Mouse (Mus musculus): ENCODE data around the gene Gm3629. TPM values are rescaled to one million over a fixed set of nuclear protein-coding genes. Genes with fewer than 3 reads are reported as not detected.
"Not testable (repeated sequence)": the region's sequence is repeated elsewhere in the genome, so short reads cannot be mapped to it uniquely, and the experiment has no call there.

Gene Gm3629
- polyA plus RNA-seq (2014; fragmentation: Nextera tagmentation; extraction: Ambion mirVana), result 0.23 and 0.35 TPM in 2 replicates

DNA sequence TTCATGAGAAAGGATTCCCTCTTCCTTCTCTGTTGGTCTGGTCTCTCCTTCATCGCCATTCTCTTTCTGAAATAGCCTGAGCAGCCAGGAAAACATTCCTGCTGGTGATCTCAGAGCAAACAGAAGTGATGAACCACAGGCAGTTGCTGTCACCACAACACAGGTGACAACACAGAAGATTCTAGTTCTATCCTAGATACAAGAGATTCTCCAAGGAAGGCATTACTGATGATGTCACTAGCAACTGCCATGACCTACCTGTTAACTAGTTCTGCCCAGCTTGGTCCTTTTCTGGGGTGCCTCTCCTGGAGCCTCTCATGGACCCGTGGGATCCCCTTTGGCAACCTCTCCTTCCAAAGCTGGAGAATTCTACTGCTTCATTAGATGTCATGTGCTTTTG is at the start of gene Gm3629:
Gene Gm3629, minus strand, starts transcription at position 101 of the 400 bp plus-strand sequence.
- H3K27me3 ChIP-seq (ENCODE audit: control insufficient read depth, insufficient read depth, low read length); DNase-seq (ENCODE audit: low spot score); H3K27ac ChIP-seq (ENCODE audit: low read depth, low read length); H3K9ac ChIP-seq (ENCODE audit: low read depth, low read length); H3K36me3 ChIP-seq (ENCODE audit: control insufficient read depth, insufficient read depth, low read length); ATAC-seq (ENCODE audit: low FRiP score); H3K4me1 ChIP-seq (replicated peaks; ENCODE audit: control insufficient read depth, insufficient read depth, low read length); H3K4me2 ChIP-seq (replicated peaks; ENCODE audit: low read depth, low read length); H3K9me3 ChIP-seq (ENCODE audit: control insufficient read depth, low read length); H3K4me3 ChIP-seq (ENCODE audit: low read depth, low read length): not testable (repeated sequence)
- 44% methylated on average over 1 of the region's 2 CpGs for WGBS

DNA sequence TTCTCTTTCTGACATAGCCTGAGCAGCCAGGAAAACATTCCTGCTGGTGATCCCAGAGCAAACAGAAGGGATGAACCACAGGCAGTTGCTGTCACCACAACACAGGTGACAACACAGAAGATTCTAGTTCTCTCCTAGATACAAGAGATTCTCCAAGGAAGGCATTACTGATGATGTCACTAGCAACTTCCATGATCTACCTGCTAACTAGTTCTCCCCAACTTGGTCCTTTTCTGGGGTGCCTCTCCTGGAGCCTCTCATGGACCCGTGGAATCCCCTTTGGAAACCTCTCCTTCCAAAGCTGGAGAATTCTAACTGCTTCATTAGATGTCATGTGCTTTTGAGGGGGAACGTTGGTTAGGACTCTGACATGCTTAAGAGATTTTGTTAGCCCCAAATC is 31.9 kb upstream of the Gm3629 start, which contains the start of gene Gm3460:
Gene Gm3460, minus strand, starts transcription at position 101 of the 400 bp plus-strand sequence.
- H3K9me3 ChIP-seq (ENCODE audit: control insufficient read depth, low read length); H3K4me2 ChIP-seq (replicated peaks; ENCODE audit: low read depth, low read length); H3K36me3 ChIP-seq (ENCODE audit: control insufficient read depth, insufficient read depth, low read length); H3K27ac ChIP-seq (ENCODE audit: low read depth, low read length); DNase-seq (ENCODE audit: low spot score); ATAC-seq (ENCODE audit: low FRiP score); H3K4me3 ChIP-seq (ENCODE audit: low read depth, low read length); H3K9ac ChIP-seq (ENCODE audit: low read depth, low read length); H3K27me3 ChIP-seq (ENCODE audit: control insufficient read depth, insufficient read depth, low read length); H3K4me1 ChIP-seq (replicated peaks; ENCODE audit: control insufficient read depth, insufficient read depth, low read length): not testable (repeated sequence)
- no CpG with 5 or more reads among the region's 2 CpGs for WGBS

DNA sequence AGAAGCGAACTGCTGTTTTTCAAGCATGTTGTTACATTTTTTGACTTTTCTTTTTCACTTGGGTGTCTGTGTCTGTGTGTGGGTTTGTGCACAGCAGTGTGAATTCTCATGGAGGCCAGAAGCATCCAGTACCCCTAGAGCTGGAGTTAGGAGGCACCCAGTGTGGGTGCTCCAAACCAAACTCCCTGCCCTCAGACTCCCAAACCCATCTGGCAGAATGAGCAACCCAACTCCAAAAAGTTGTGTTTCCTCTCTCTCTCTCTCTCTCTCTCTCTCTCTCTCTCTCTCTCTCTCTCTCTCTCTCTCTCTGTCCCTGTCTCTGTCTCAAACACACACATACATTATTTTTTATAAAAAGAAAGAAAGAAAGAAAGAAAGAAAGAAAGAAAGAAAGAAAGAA is 16.0 kb upstream of the Gm3629 start:
- not testable (repeated sequence) for H3K9me3 ChIP-seq (ENCODE audit: control insufficient read depth, low read length); H3K27me3 ChIP-seq (ENCODE audit: control insufficient read depth, insufficient read depth, low read length); DNase-seq (ENCODE audit: low spot score); H3K27ac ChIP-seq (ENCODE audit: low read depth, low read length); H3K4me2 ChIP-seq (replicated peaks; ENCODE audit: low read depth, low read length); ATAC-seq (ENCODE audit: low FRiP score); H3K4me3 ChIP-seq (ENCODE audit: low read depth, low read length); H3K9ac ChIP-seq (ENCODE audit: low read depth, low read length); H3K36me3 ChIP-seq (ENCODE audit: control insufficient read depth, insufficient read depth, low read length); H3K4me1 ChIP-seq (replicated peaks; ENCODE audit: control insufficient read depth, insufficient read depth, low read length)
- WGBS, result no CpG with 5 or more reads among the region's 1 CpGs

DNA sequence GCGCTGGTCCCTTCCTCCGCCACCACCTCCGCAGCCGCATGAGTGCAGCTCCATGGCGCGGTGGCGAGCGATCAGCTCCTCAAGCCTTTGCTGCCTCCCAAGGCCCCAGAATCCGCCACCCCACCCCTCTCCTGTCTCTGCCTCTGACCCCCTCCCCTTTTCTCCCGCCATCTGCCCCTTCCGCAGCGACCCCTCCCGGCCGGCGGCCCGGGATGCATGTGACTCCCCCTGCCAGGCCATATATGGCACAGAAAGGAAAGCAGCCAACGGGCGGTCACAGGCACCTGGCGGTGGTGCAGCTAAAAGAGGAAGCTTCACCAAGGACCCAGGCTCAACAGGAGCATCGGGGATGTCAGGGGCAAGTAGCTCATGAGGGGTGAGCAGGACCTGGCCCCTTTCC is 14.6 kb upstream of the Gm3629 start:
- not testable (repeated sequence) for H3K9ac ChIP-seq (ENCODE audit: low read depth, low read length); H3K27me3 ChIP-seq (ENCODE audit: control insufficient read depth, insufficient read depth, low read length); H3K36me3 ChIP-seq (ENCODE audit: control insufficient read depth, insufficient read depth, low read length); ATAC-seq (ENCODE audit: low FRiP score); H3K27ac ChIP-seq (ENCODE audit: low read depth, low read length); H3K9me3 ChIP-seq (ENCODE audit: control insufficient read depth, low read length); H3K4me1 ChIP-seq (replicated peaks; ENCODE audit: control insufficient read depth, insufficient read depth, low read length)
- WGBS, result 2% methylated on average over 16 of the region's 20 CpGs
- peak; percentile 58 for DNase-seq (ENCODE audit: low spot score)
- H3K4me2 ChIP-seq (replicated peaks; ENCODE audit: low read depth, low read length), result peak overlapping the region; percentile 56
- H3K4me3 ChIP-seq (ENCODE audit: low read depth, low read length), result peak overlapping the region; percentile 27

DNA sequence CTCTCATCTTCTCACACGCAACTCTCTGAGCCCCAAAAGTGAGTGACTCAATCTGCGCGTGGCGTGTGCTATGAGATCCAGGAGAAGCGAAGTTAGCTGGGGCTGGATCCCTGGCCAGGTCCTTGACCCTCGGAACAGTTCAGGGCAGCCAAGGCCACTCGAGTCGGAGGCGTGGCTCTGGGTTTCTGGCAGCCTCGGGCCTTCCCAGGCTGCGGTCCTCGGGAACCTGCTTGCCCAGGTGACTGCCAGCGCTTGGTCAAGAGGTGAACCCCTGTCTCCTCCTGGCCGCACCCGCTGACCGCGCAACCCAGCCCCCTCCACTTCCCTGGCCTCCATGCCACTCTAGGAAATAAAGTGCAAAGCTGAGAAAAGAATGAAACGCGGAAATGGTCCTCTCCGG is 14.1 kb upstream of the Gm3629 start:
- 3% methylated on average over 18 of the region's 20 CpGs for WGBS
- peak overlapping the region; percentile 56 for H3K4me2 ChIP-seq (replicated peaks; ENCODE audit: low read depth, low read length)
- not testable (repeated sequence) for H3K27ac ChIP-seq (ENCODE audit: low read depth, low read length); H3K27me3 ChIP-seq (ENCODE audit: control insufficient read depth, insufficient read depth, low read length); ATAC-seq (ENCODE audit: low FRiP score); H3K9ac ChIP-seq (ENCODE audit: low read depth, low read length); H3K4me1 ChIP-seq (replicated peaks; ENCODE audit: control insufficient read depth, insufficient read depth, low read length); H3K9me3 ChIP-seq (ENCODE audit: control insufficient read depth, low read length); H3K36me3 ChIP-seq (ENCODE audit: control insufficient read depth, insufficient read depth, low read length)
- H3K4me3 ChIP-seq (ENCODE audit: low read depth, low read length), result peak overlapping the region; percentile 27
- peak; percentile 25 for DNase-seq (ENCODE audit: low spot score)

DNA sequence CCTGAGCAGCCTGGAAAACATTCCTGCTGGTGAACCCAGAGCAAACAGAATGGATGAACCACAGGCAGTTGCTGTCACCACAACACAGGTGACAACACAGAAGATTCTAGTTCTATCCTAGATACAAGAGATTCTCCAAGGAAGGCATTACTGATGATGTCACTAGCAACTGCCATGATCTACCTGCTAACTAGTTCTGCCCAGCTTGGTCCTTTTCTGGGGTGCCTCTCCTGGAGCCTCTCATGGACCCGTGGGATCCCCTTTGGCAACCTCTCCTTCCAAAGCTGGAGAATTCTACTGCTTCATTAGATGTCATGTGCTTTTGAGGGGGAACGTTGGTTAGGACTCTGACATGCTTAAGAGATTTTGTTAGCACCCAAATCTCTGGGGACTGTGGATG is 53.2 kb downstream of the Gm3629 start, which contains the start of gene Gm8356:
Gene Gm8356, minus strand, starts transcription at position 101 of the 400 bp plus-strand sequence.
- not testable (repeated sequence) for H3K36me3 ChIP-seq (ENCODE audit: control insufficient read depth, insufficient read depth, low read length); DNase-seq (ENCODE audit: low spot score); ATAC-seq (ENCODE audit: low FRiP score); H3K27me3 ChIP-seq (ENCODE audit: control insufficient read depth, insufficient read depth, low read length); H3K27ac ChIP-seq (ENCODE audit: low read depth, low read length); H3K9ac ChIP-seq (ENCODE audit: low read depth, low read length); H3K9me3 ChIP-seq (ENCODE audit: control insufficient read depth, low read length); H3K4me2 ChIP-seq (replicated peaks; ENCODE audit: low read depth, low read length); H3K4me3 ChIP-seq (ENCODE audit: low read depth, low read length); H3K4me1 ChIP-seq (replicated peaks; ENCODE audit: control insufficient read depth, insufficient read depth, low read length)
- WGBS, result no CpG with 5 or more reads among the region's 2 CpGs

Other genes starting within 250 kb of the Gm3629 start
- gene Gm3618, start 246.9 kb downstream of the Gm3629 start, polyA plus RNA-seq (2014; fragmentation: Nextera tagmentation; extraction: Ambion mirVana), result not detected in 2 replicates
- gene Gm16440, start 200.3 kb downstream of the Gm3629 start, polyA plus RNA-seq (2014; fragmentation: Nextera tagmentation; extraction: Ambion mirVana), result not detected in 2 replicates
- gene Gm3591, start 178.1 kb downstream of the Gm3629 start, polyA plus RNA-seq (2014; fragmentation: Nextera tagmentation; extraction: Ambion mirVana), result 1.8 and 1.9 TPM in 2 replicates
- gene Gm3594, start 146.0 kb downstream of the Gm3629 start, polyA plus RNA-seq (2014; fragmentation: Nextera tagmentation; extraction: Ambion mirVana), result not detected in 2 replicates
- gene Gm8356, start 53.3 kb downstream of the Gm3629 start, polyA plus RNA-seq (2014; fragmentation: Nextera tagmentation; extraction: Ambion mirVana), result not detected in 2 replicates
- gene Gm3460, start 31.8 kb upstream of the Gm3629 start, polyA plus RNA-seq (2014; fragmentation: Nextera tagmentation; extraction: Ambion mirVana), result not detected in 2 replicates
- not detected in 2 replicates for gene Gm10251, start 93.6 kb upstream of the Gm3629 start, polyA plus RNA-seq (2014; fragmentation: Nextera tagmentation; extraction: Ambion mirVana)
- 0.22 TPM in 1 of 2 replicates, not detected in the other for gene Gm8050, start 129.6 kb upstream of the Gm3629 start, polyA plus RNA-seq (2014; fragmentation: Nextera tagmentation; extraction: Ambion mirVana)
- 7.1 and 7.4 TPM in 2 replicates for gene Gm3636, start 151.7 kb upstream of the Gm3629 start, polyA plus RNA-seq (2014; fragmentation: Nextera tagmentation; extraction: Ambion mirVana)
- not detected in 2 replicates for gene Gm8362, start 183.8 kb upstream of the Gm3629 start, polyA plus RNA-seq (2014; fragmentation: Nextera tagmentation; extraction: Ambion mirVana)
- gene Gm3642, start 249.7 kb upstream of the Gm3629 start, polyA plus RNA-seq (2014; fragmentation: Nextera tagmentation; extraction: Ambion mirVana), result not detected in 2 replicates

Data from hindbrain, embryonic 11.5 days (tissue).